Mouse (Mus musculus) layer of hippocampus, postnatal 25 days (tissue): ENCODE data around the gene Ppp2r5e. TPM values are rescaled to one million over a fixed set of nuclear protein-coding genes. Genes with fewer than 3 reads are reported as not detected.
"Not testable (repeated sequence)": the region's sequence is repeated elsewhere in the genome, so short reads cannot be mapped to it uniquely, and the experiment has no call there.

Experiments used
- DNase-seq, 2 experiments: peaks; one replicate each; pipeline ENCODE4 v3.0.0; 2022; ENCODE audit warnings: mixed read lengths in 2 of 2, low spot score in 1 of 2; ENCODE audit errors: extremely low spot score in 1 of 2
- total RNA-seq, 2 experiments: library from RNA; stranded (reverse); gene quantifications; 2 replicates each; pipeline ENCODE4 v1.2.3; 2021

Gene Ppp2r5e
- total RNA-seq, 2 experiments from 2014 or later: 74.0 to 80.2 TPM

DNA sequence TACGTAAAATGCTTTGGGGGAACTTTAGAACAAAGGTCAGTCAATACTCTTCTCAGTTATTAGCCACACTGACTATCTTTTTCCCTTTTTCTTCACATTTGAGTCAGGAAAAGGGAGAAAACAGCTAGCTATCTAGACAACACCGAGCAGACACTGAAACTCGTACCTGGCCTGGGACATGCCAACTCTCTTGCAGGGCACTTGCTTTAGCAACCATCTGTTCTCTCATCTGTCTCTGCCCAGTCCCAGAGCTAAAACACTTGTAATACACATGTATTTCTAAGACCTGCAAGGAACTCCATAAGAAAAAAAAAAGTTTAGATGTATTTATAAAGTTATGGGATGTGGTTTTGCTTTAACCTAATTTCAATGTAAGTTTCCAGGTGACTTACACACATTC lies 100.4 kb downstream of the Ppp2r5e start:
- DNase-seq: no peak

DNA sequence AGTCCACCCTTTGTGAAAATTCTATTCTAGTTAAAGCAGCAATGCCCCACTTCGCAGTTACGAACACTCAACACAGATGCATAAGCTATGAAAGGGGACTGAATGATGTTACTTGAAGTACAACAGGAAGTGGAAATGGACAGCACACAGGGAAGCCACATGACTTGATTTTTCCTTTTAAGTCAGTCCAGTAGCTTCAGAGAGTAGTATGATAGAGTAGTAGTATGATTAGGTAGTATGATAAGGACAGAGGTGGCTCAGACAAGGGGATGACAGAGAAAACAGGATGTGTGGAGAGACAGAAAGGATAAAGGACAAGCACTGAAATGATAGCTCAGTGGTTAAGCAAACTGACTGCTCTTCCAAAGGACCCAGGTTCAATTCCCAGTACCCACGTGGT lies 101.4 kb downstream of the Ppp2r5e start:
- DNase-seq: no peak

DNA sequence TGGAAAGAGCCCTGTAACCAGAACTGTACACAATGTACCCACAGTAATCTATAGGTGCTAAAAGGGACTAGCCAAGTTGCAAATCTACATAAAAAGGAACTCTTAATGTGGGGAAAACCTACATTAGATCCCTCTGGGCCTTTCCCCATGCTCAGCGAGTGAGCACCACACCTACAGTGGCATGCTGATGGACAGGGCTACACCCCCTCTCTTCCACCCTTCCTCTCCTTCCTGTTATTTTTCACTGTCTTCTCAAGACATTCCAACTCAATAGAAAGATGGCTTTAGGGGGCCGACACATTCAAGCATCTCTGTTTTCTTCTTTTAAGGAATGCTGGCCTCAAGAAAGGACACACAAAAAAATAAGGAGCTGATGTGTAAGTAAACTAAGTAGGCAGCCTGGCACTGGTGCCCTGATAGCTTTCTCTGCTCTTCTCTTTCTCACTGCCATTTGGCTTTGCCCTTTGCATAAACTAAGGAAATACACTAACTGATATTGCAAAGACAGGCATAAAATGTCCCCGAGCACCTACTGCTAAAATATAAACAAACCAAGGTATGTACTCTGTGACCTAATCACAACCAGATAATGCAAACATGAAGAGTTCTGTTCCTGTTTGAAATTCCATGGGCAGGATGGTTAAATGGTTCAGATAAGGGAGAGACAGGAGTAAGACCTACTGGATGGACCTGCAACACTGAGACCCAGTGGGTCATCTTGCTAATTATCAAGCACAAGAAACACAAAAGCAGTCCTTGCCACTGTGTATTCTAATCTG lies 103.3 kb downstream of the Ppp2r5e start:
- DNase-seq: no peak

DNA sequence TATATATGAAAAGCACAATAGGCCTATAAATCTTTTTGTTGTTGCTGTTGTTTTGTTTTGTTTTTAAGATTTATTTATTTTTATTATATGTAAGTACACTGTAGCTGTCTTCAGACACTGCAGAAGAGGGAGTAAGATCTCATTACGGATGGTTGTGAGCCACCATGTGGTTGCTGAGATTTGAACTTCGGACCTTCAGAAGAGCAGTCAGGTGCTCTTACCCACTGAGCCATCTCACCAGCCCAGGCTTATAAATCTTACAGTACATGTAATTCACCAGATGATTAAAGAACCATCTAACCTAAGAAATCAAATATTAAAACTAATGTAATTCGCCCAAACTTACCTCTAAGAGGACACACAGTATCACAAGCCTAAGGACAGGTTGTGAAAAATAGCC lies 103.9 kb downstream of the Ppp2r5e start:
- DNase-seq: not testable (repeated sequence)

GRCm38 (mm10) chr12:75487500-75487899 lies 108.5 kb downstream of the Ppp2r5e start:
- no peak for DNase-seq

DNA sequence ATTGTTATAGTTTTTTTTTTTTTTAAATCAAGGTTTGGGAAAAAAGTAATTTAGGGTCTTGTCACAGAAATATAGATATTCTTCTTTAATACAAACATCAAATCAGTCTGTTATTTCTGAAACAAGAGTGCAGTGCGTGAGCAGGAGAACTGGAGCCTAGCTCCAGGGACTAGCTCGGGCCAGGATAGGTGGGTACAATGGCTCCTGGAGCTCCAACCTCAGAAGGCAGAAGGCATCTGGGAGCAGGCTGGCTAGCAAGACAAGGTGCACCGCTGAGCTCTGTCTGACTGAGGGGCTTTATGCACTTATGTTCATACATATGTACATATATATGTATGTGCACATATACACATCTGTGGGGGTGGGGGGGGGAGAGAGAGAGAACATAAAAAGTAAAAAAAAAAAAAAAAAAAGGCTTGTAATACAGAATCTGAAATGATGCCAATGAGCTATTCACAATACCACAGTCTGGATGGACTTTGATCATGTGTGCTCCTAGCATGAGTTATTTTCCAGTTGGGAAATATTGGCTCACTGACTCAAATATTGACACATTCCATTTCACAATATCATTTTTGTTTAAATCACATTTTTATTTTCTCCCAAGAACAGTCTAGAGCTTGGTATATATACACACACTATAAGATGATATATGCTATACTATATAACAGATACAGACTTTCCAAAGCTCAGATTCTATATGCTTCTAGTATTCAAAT lies 109.3 kb downstream of the Ppp2r5e start:
- no peak for DNase-seq

DNA sequence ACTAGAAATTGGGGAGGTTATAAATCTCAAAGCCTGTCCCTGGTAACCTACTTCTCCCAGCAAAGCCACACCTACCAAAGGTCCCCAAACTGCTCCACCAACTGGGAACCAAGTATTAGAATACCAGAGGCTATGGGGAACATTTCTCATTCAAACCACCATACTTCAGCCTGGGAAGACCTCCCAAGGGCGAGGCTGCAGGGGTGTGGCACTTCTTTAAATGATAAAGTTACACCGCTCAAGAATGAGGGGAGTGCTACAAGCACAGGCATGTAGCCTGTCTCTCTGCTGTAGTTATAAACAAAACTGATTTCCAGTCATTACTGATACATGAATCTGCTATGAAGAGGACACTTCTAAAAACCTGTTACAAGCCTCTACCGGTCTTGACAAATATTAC lies 113.3 kb downstream of the Ppp2r5e start:
- no peak for DNase-seq

DNA sequence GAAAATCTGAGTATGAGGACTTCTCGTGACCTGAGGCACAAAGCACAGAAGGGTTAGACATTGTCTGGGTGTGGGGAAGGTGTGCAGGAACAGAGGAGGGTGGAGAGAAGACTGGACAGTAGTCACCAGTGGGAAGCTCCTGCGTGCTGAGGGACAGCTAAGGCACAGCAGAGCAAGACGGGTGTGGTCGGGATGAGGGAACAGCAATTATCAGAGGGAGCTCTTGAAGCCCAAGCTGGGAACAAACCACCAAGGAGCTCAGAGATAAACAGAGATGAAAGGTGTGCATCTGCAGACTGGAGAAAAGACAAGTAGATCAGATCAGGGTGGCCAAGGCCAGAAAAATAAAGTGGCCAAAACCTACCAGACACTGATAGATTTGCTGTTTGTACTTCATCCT lies 114.0 kb downstream of the Ppp2r5e start:
- DNase-seq: no peak

DNA sequence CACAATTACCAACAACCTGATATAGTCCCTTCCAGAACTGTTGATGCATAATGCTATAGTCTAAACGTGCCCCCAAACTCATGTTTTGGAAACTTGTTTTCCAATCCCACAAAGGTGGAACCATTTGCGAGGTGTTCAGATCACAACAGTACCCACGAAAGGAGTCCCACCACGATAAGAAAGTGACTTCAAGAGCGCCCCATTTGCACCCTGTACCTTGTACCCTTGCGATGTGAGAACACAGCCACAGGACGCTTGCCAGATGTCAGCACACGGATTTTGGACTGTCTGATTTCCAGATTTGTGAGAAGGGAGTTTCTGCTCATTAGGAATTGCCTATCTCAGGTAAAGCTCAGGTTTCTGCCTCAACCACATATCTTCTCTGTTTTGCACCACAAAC lies 116.0 kb downstream of the Ppp2r5e start:
- DNase-seq: no peak

- DNase-seq: no peak
Measured at GRCm38 (mm10) chr12:75479375-75479898, 116.6 kb downstream of the Ppp2r5e start.

DNA sequence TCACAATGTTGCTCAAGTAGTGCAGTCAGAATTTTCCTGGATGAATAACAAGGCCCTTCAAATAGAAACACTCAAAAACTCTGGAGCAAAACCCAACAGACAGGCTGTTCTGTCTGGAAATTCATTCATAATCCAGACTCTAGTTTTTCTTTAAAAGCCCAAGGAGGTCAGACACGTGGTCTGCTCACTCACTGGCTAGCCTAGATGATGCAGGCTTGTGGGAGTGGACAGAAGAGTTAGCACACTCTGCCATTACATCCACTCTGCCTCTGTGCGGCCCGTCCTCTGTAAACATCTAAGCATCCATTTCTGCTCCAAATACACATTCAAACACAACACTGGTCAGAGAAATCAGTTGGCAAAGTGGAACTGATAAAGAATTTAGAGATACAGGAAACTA lies 117.4 kb downstream of the Ppp2r5e start:
- no peak for DNase-seq

- DNase-seq: no peak
Measured at GRCm38 (mm10) chr12:75478117-75478516, 117.9 kb downstream of the Ppp2r5e start.

DNA sequence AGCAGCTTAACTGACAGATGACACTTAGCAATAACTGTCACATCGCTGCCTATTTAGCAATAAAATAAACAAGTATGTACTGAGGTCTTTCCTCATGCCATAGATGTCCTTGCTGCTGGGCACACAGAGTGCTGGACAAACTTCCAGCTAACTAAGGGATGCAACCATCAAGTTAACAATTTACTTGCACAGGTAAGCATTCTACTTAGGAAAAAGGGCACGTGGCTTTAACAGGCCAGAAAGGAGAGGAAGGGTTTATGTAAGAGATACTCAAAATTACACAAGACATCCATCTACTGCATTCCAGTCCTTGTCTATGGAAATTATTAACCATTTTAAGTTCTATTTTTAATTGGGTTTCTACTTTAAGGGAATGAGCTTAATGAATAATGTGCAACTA lies 123.0 kb downstream of the Ppp2r5e start:
- no peak for DNase-seq

- DNase-seq: no peak
Measured at GRCm38 (mm10) chr12:75472107-75472506, 123.9 kb downstream of the Ppp2r5e start.

DNA sequence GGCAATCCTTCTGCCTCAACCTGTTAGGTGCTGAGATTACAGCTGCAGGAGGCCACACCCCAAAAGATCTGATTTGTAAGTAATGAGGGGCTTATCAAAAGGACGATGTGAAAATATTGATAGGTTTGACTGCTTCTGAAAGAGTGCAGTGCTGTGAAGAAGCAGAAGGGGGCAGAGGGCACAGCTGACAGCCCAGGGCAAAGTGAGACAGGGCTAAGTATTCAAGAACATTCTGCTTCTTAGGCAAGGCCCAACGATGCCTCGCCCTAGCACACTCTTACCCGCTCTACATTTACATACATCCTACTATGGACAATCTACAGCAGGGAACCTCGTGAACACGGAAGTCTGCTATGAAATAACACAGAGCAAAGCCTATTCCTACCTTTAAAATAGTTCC lies 128.2 kb downstream of the Ppp2r5e start:
- DNase-seq: no peak

GRCm38 (mm10) chr12:75467127-75467526 lies 128.9 kb downstream of the Ppp2r5e start:
- DNase-seq: no peak

DNA sequence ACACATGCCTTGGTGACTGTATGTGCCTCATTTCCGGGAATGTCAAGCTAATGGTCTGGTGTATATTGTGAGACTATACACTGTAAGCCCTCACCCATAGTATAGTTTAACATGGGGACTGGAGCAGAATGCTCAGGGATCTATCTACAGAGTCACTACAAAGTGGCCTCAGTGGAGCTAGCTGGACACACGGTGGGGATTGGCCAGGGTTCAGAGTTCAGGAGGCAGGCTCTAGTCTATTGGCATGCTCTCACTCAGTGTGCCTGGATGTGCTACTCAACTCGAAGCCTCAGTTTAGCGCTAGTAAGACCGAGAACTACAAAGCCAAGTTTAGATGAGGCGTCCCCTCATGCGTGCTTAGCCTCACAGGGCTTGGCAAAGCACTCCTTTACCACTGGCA lies 129.8 kb downstream of the Ppp2r5e start:
- DNase-seq: no peak

GRCm38 (mm10) chr12:75464016-75464769 lies 131.9 kb downstream of the Ppp2r5e start:
- DNase-seq: no peak

GRCm38 (mm10) chr12:75460561-75460960 lies 135.5 kb downstream of the Ppp2r5e start:
- DNase-seq: no peak

DNA sequence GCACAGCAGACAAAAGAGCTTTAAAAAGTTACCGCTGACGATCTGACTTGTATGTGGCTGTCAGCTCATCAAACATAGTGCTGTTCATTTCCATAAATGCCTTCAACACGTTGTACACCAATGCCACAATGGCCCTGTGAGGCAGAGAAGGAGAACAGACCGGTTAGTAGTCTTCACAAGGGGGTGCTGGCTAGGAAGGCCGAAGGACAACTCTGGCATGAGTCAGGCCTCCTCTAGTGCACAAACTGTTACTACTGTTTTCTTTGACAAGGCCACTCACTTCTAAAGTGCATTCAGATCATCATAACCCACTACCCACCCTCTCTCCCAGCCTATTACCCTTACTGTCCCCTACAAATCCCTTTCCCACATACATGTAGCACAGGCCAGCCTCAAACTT lies 136.4 kb downstream of the Ppp2r5e start:
- DNase-seq: no peak

- DNase-seq: no peak
Measured at GRCm38 (mm10) chr12:75453441-75453840, 142.6 kb downstream of the Ppp2r5e start.
